Mouse (Mus musculus): ENCODE results near the gene Terf2. TPM values are rescaled to one million over a fixed set of nuclear protein-coding genes. Genes with fewer than 3 reads are reported as not detected.

Terf2 gene
- total RNA-seq, 2 experiments from 2014 or later, result 33.9 to 37.1 TPM

Small RNA genes lying within 50 kb of the gene (microRNA-seq; reads per million reads assigned to microRNA genes)
- gene Mir7075, result 0.28 to 1.6 reads per million in 2 experiments

Other genes starting within 250 kb of the Terf2 start
- 1 to 10 TPM; 4.3 to 4.7 TPM for gene Has3, start 226.3 kb downstream of the Terf2 start, total RNA-seq (2021)
- gene Utp4, start 202.9 kb downstream of the Terf2 start, total RNA-seq (2021), result 10 to 100 TPM; 36.2 to 38.0 TPM
- gene Sntb2, start 160.8 kb downstream of the Terf2 start, total RNA-seq (2021), result 10 to 100 TPM; 11.9 to 13.0 TPM
- 100 to 1,000 TPM; 110 to 113 TPM for gene Vps4a, start 65.3 kb downstream of the Terf2 start, total RNA-seq (2021)
- 10 to 100 TPM; 24.6 to 24.9 TPM for gene Pdf, start 47.9 kb downstream of the Terf2 start, total RNA-seq (2021)
- 10 to 100 TPM; 27.6 to 29.0 TPM for gene Cog8, start 39.9 kb downstream of the Terf2 start, total RNA-seq (2021)
- gene Nip7, start 39.7 kb downstream of the Terf2 start, total RNA-seq (2021), result 10 to 100 TPM; 46.1 to 49.3 TPM
- not detected for gene Tmed6, start 30.9 kb downstream of the Terf2 start, total RNA-seq (2021)
- gene Cyb5b, start 54.1 kb upstream of the Terf2 start, total RNA-seq (2021), result 10 to 100 TPM; 89.7 to 98.4 TPM
- gene Nfat5, start 196.9 kb upstream of the Terf2 start, total RNA-seq (2021), result 10 to 100 TPM; 47.2 to 52.5 TPM